Mouse (Mus musculus): ENCODE measurements around the gene Dcp1b. TPM values are rescaled to one million over a fixed set of nuclear protein-coding genes. Genes with fewer than 3 reads are reported as not detected.

Dcp1b gene
- polyA plus RNA-seq, 1 experiment from 2014 or later: 10.6 TPM

GRCm38 (mm10) chr6:119251704-119252103, 76.7 kb downstream of the Dcp1b start:
- ATAC-seq: no peak
- Histone ChIP-seq H3K4me1 (ENCODE audit: control insufficient read depth, insufficient read depth, low read depth, low read length) (no peaks in the 10 kb centered on the region), H3K27me3 (replicated peaks; ENCODE audit: control insufficient read depth, insufficient read depth, low read length) (no peaks in the 10 kb centered on the region), H3K4me2 (ENCODE audit: low read length) (no peak overlapping the region), H3K36me3 (ENCODE audit: control insufficient read depth, insufficient read depth, low read length) (no peaks in the 10 kb centered on the region), H3K9ac (ENCODE audit: low read depth, low read length) (no peak overlapping the region), H3K27ac (ENCODE audit: low read depth, low read length) (no peak overlapping the region), H3K4me3 (ENCODE audit: low read length) (no peak overlapping the region), H3K9me3 (ENCODE audit: control insufficient read depth, low read length) (no peaks in the 10 kb centered on the region)
- WGBS: 88% methylated on average over 4 of the region's 4 CpGs

Other genes starting within 250 kb of the Dcp1b start
- 4.7 and 6.0 TPM in 2 replicates for gene Cacna1c, start 21.2 kb downstream of the Dcp1b start, polyA plus RNA-seq (2015; fragmentation: Nextera tagmentation; extraction: Ambion mirVana)
- 0.66 and 1.2 TPM in 2 replicates for gene Cacna2d4, start 61.3 kb downstream of the Dcp1b start, polyA plus RNA-seq (2015; fragmentation: Nextera tagmentation; extraction: Ambion mirVana)
- gene Lrtm2, start 155.5 kb downstream of the Dcp1b start, polyA plus RNA-seq (2015; fragmentation: Nextera tagmentation; extraction: Ambion mirVana): 17.1 and 17.7 TPM in 2 replicates
- 34.8 and 37.0 TPM in 2 replicates for gene Adipor2, start 242.5 kb downstream of the Dcp1b start, polyA plus RNA-seq (2015; fragmentation: Nextera tagmentation; extraction: Ambion mirVana)

Measured in hindbrain, embryonic 16.5 days (tissue).